Mouse (Mus musculus) liver, adult (tissue): Measurements from ENCODE around the gene Prtg.

Experiments
- GATA4 ChIP-seq: IDR thresholded peaks from 2 replicates; pipeline ENCODE4 v1.6.1; 2014; ENCODE audit warnings: mild to moderate bottlenecking, low read length; ENCODE audit not compliant: insufficient replicate concordance

Gene Prtg

DNA sequence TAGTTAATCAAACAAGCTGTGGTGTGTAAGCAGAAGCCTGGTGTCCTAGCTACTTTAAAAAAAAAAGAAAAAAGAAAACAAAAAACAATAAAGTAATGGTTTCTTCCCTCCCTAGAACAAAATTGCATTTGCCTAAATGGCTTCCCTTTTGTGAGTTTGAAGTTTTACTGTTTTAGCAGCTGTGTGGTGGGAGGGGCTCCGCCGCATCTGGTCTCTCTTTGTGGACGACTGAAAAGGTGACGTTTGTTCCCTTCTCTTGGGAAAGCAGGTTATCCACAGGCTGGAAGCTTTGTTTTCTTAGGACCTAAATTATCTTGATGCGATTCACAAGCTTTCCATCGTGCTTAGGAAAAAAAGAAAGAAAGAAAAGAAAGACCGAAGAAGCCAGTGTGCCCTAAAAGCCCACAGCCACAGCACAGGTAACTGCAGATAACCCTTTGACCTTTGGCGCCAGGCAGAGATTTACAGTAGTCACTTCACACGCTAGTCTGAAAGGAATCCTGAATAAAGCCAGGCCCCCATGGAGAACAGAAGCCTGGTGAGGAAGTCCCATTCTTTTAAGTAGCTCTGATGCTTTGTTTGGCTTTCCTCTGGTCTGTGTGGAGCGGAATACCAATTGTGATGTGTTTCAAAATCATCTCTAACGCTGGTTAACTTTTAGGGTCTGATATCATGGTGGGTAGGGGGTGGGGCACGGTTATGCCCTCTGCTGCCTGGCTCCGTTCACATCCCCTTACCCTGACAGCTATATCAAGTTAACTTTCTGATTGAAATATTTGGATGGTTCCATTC, 65.0 kb downstream of the Prtg start:
- TF ChIP-seq GATA4, result no peak

DNA sequence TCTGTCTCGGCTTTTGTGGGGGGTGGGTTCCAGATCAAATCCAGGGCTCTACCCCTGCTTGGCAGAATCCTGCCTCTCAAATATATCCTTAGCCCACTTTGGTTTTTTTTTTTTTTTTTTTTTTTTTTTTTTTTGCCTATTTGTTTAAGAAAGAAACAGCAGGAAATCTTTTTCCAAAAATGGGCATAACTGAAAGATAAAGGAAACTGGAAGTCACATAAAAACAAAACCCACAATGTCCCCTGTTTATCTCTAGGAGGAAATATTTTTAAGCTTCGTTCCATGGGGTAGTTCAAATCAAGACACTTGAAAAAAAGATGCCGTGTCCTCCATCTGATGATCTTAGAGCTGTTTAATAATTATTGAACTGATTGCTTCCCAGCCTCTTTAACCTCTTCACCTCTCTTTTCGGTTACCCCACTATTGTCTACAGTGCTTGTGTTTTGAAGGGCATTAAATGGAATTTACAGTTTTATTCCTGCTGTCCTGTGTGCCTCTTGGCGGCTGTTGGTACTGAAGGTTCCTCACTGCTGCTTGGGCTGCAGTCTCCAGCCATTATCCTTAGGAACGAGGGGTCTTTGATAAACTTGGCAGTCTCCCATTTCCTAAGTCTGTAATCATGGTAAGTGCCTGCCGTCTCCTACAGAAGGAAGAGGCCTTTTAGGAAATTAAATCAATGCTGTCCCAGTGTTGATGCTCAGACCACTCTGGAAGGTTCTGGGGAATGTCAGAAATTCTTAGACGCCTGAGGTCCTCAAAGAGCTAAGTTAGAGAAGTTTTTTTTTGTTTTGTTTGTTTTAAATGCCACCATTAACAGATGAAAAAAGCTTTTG, 65.8 kb downstream of the Prtg start:
- peak; percentile 36; the same call in 1 of the 2 replicates for TF ChIP-seq GATA4

DNA sequence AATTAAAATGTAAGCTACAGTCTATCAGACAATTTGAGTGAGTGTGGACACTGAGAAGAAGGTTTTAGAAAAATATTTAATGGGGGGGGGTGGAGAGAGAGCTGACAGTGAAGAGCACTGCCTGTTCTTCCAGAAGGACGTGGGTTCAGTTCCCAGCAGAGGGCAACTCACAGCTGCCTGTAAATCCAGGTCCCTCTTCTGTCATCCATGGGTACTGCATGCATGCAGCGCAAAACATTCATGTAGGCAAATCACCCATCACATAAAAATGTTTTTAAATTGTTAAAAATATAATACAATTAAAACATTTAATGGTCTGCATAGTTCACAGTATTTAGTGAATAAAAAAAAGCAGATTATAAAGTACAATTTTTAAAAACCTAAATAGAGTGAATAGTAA, 69.2 kb downstream of the Prtg start:
- no peak for TF ChIP-seq GATA4

DNA sequence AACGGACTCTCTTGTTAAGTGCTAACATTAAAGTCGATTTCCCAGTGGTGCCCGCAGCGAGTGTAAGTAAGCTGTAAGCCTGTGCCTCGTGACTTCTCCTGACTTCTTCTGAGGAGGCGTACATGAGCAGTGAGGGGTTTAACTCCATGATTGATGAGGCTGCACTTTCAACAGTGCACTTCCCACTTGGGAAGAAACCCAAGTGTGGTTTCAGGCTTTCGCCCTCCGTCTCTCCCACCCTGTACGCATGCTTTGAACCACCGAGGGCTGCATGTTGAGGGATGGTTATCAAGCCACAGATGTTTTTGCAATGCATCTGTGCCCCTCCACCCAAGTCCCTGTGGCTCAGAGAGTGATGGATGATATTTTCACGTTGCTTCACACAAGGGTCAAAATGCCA, 71.2 kb downstream of the Prtg start:
- no peak for TF ChIP-seq GATA4

DNA sequence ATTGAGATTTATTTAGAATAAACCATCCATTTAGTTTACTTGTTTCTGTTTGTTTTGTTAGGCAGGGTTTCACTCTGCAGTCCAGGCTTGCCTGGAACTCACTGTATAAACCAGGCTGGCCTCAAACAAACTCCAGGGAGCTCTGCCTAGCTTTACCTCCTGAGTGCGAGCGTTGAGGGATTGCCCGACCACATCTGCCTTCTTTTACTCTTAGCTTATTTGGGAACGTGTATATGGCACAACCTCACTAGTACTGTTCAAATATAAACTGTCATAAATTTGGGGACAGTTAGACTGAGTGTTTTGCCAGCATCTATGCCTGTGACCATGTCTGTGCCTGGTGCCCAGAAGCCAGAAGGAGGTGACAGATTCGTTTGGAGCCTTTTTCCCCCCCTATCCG, 72.0 kb downstream of the Prtg start:
- no peak for TF ChIP-seq GATA4

DNA sequence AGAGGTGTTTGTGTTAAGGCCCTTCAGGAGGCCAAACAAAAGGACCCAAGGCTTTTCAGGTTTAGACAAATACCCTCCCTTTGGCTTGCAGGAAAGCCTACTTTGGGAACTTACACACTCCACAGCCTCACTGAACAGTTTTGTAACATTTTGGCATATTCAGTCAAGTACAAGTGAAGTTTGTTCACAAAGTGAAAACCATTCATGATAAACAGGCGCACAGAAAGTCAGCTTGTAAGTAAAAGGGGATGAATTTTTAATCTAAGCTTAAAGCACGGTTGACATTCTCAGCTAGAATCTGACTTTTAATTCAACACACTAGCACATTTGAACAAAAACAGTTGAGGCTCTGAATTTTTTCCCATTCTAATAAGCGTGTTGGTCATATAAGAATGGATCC, 72.9 kb downstream of the Prtg start:
- TF ChIP-seq GATA4, result no peak

DNA sequence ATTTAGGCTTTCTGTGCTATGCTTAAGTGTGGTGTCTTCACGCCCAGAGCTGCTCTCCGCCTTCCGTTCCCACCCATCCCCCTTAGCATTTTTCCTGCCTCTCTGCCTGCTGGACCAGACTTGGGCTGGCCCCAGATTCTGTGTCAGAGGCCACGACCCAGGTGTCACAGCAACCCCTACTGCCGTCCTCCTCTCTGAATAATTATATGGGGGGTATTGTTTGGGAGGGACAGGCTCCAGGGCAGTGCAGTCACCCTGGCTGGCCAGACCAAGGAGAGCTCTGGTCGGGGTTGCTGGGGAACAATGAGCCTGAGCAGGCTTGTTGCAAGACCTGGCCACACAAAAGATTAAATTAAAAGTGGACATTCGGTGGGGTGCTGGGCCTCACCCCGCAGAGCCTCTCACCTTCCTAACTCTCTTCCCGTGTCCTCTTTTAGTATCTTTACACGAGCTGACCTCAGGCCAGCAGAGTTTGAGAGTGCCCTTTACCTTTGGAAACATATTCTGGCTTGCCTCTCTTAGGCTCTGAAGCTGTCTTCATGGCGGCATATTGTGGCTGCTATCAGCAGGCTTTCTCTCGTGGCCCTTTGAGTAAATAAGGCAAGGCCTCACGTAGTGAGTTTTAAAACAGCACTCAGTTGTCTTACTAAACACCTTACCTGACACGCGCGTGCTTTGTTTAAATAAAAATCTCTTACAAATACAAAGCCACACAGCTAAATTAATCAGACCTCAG, 73.7 kb downstream of the Prtg start:
- TF ChIP-seq GATA4, result peak; percentile 39; the same call in 1 of the 2 replicates

DNA sequence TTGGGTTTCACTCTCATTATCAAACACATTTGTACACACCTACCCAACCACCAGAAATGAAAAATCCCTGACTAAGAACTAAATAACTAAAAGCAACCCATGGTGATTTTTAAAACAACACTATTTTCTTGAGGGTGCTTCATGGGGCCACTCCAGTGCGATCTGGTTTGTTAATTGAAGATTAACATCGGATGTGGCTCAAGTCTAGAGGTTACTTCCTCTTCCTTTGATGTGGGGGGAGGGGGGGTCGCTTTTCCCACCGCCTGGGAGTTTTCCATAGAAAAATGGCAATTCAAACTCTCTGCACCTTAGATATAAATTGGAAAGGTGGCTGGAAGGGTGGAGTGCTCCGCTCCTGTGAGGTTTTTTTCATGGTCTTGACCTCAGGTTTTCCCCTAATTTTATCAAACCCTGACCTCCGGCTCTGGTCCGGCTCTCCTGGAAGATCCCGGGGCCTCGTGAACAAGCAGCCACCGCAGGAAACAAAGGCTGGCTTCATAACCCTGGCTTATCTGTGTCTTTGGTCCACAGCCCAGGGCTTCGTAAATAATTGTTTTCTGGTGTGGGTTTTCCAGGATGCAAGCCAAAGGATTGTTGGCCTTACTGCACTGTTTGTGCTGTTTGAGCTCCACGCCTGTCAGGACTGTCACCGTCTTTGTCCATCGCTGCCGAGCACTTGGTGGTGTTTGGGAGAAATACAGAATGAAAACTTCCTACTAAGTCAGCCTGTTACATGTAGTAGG, 74.5 kb downstream of the Prtg start:
- TF ChIP-seq GATA4, result peak; percentile 95

DNA sequence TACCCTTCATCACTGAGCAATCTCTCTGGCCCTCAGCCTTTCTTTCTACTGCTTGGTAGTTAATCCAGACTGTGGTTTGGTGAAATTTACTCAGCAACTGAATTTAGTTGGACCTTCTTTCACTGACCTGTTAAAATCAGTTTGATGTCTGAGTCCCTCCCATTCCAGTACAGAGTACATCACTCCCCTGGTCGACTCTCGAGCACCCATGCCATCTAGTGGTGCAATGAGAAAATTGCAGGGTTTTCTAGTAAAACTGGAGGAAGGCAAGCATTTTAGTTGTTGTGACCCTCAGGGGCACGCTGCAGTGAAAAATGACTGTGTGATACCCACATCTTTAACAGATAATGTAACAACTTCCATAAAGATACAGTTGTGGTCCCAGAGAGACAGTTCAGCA, 77.3 kb downstream of the Prtg start:
- no peak for TF ChIP-seq GATA4

DNA sequence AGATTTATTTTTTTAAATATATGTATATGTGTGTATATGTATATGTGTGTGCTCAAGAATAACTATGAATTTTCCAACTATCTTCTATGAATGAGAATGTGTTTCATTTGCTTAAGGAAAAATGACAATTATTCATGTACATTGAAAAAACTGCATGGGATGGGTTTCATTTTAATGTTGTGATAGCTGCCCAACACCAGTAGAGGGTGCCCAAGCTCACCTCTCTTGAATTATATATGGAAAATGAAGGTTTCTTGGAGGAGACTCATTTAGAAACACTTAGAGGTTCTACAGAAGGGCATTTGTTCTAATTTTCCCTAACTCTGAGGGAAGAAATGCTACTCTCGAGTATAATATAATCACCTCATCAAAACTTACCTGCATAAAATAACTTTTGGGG, 83.1 kb downstream of the Prtg start:
- TF ChIP-seq GATA4, result no peak

DNA sequence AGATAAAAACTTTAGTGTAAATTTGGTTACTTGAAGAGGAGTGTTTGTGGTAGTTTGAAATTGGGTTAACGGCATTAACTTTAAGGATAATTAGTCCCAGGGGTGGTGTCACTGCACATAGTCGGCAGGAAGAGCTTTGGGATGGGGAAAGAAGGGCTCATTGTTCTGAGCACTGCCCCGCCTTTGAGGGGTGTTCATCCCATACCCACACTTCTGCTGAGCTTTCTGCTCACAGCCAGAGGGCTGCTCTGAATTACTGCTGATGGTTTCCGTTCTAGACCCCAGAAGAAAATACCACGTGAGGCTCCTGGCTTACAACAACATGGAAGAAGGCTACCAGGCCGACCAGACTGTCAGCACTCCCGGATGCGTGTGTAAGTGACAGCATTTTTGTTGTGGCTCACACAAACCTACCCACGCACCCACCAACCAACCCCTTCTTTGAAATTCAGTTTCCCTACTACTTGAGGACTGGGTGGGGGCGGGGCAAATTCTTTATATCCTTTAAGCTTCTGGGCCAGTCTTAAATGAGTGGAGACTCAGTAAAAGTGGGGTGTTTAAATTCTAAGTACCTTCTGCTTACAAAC, 83.9 kb downstream of the Prtg start:
- TF ChIP-seq GATA4, result no peak

DNA sequence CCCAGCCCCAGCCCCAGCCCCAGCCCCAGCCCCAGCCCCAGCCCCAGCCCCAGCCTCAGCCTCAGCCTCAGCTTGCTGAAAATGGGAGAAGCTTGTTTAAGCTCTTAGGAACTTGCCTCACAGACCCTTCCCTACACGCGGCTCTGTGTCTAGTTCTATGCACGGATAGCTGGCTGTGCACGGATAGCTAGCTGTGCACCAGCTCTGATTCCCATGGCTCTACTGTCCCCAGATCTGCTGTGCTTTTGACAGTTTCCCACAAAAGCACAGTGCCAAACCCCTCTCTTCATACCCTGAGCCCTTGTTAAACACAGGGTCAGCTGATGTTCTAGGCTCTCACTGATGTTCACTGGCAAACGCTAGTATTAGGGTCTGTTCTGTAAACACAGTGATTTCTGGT, 86.1 kb downstream of the Prtg start:
- no peak for TF ChIP-seq GATA4

DNA sequence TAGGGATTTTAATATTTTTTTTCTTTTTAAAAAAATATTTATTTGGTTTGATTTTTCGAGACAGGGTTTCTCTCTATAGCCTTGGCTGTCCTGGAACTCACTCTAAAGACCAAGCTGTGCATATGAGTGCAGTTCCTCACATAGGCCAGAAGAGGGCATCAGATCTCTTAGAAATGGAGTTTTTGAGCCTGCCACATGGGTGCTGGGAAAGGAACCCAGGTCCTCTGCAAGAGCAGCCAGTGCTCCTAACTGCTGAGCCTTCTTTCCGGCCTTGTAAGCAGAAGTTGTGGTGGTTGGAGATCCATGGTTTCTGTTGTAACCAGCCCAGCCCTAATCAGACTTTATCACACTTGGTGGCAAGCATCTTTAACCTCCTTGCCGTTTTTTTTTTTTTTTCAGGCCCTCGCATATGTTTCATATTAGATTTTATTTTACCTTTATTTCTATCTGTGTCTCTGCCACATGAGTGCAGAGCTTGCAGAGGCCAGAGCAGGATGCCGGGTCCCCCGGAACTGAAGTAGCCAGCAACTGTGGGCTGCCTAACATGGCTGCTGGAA, 88.2 kb downstream of the Prtg start:
- TF ChIP-seq GATA4, result no peak

DNA sequence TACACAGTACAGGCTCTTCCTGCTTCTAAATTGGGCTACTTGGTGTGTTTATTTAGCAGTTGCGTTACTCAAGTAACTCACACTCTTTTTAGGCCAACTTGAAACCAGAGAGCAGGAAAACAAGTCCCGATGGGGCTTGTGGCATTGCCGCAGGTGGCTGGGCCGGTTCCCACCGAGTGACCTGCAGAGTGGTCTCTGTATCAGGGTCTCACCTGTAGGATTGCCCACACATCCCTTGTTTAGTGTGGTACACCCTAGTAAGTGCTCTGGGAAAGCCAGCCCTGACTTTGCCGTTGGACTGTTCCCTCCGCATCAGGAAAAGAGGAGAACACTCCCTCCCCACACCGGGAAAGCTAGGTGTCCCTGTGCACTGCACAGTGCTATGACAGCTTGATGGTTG, 95.4 kb downstream of the Prtg start:
- TF ChIP-seq GATA4, result no peak
